Mouse (Mus musculus): ENCODE measurements around the gene Cpeb3. TPM values are rescaled to one million over a fixed set of nuclear protein-coding genes. Genes with fewer than 3 reads are reported as not detected.
"Not testable (repeated sequence)": the region's sequence is repeated elsewhere in the genome, so short reads cannot be mapped to it uniquely, and the experiment has no call there.

Cpeb3 gene
- polyA plus RNA-seq, 1 experiment, result 3.8 TPM

DNA sequence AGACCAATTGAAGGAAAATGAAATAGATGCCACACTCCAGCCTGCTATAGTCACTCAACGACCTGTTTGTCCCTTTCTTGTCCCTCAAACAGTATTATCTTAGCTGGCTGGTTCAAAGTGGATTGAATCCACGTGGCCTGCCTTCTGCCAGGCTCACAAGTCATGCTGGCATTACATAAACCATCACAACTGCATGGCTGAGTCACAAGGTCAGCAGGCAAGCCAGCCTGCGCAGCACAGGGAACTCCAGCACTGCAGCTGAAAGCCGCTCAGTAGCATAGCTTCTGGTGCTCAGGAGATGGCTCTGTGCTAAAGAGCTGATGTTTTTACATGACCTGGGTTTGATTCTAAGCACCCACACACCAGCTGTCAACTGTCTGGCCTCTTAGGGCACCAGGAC, 130.3 kb downstream of the Cpeb3 start:
- TF ChIP-seq CTCF (IDR thresholded peaks at IDR 0.05; ENCODE audit: borderline replicate concordance, control insufficient read depth, extremely low read depth, insufficient read depth, low read length, poor library complexity) (no peak), POLR2A (IDR thresholded peaks at IDR 0.05; ENCODE audit: control insufficient read depth, extremely low read depth, insufficient read depth, low read length, poor library complexity) (no peak)
- no peak overlapping the region for H3K27ac ChIP-seq (ENCODE audit: control insufficient read depth, insufficient read depth, low read length)
- DNase-seq, result no peak
- 68% methylated on average over 4 of the region's 4 CpGs for WGBS
- H3K4me1 ChIP-seq (replicated peaks; ENCODE audit: control insufficient read depth, insufficient read depth, low read length), result no peaks in the 10 kb centered on the region
- no peak overlapping the region for H3K4me3 ChIP-seq (ENCODE audit: control insufficient read depth, insufficient read depth, low read length)
- no peaks in the 10 kb centered on the region for H3K36me3 ChIP-seq (ENCODE audit: control insufficient read depth, insufficient read depth, low read length)
- H3K27me3 ChIP-seq (ENCODE audit: control insufficient read depth, insufficient read depth, low read length), result no peaks in the 10 kb centered on the region

GRCm38 (mm10) chr19:37077258-37077657, 131.1 kb downstream of the Cpeb3 start:
- H3K27ac ChIP-seq (ENCODE audit: control insufficient read depth, insufficient read depth, low read length); H3K4me3 ChIP-seq (ENCODE audit: control insufficient read depth, insufficient read depth, low read length); H3K27me3 ChIP-seq (ENCODE audit: control insufficient read depth, insufficient read depth, low read length); DNase-seq; H3K36me3 ChIP-seq (ENCODE audit: control insufficient read depth, insufficient read depth, low read length); H3K4me1 ChIP-seq (replicated peaks; ENCODE audit: control insufficient read depth, insufficient read depth, low read length): not testable (repeated sequence)
- WGBS, result 91% methylated on average over 4 of the region's 4 CpGs

DNA sequence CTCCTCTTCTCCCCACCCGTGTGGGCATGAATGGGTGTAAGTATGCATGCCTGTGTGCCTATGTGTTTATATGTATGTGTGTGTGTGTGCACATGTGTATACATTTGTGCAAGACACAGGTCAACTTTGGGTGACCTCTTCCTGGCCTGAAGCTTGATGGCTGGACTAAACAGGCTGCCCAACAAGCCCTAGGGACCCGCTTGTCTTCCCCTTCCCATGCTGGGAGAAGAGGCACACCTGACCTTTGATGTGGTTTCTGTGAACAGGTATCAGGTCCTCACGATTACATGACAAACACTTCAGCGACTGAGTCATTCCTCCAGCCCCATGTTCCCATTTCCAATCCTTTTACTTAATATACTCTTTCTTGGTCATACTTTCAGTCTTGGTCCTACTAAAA, 131.8 kb downstream of the Cpeb3 start:
- no peaks in the 10 kb centered on the region for H3K36me3 ChIP-seq (ENCODE audit: control insufficient read depth, insufficient read depth, low read length)
- H3K4me1 ChIP-seq (replicated peaks; ENCODE audit: control insufficient read depth, insufficient read depth, low read length), result no peaks in the 10 kb centered on the region
- WGBS, result 78% methylated on average over 4 of the region's 4 CpGs
- no peak overlapping the region for H3K4me3 ChIP-seq (ENCODE audit: control insufficient read depth, insufficient read depth, low read length)
- no peak overlapping the region for H3K27ac ChIP-seq (ENCODE audit: control insufficient read depth, insufficient read depth, low read length)
- DNase-seq, result no peak
- no peaks in the 10 kb centered on the region for H3K27me3 ChIP-seq (ENCODE audit: control insufficient read depth, insufficient read depth, low read length)
- TF ChIP-seq CTCF (IDR thresholded peaks at IDR 0.05; ENCODE audit: borderline replicate concordance, control insufficient read depth, extremely low read depth, insufficient read depth, low read length, poor library complexity) (no peak), POLR2A (IDR thresholded peaks at IDR 0.05; ENCODE audit: control insufficient read depth, extremely low read depth, insufficient read depth, low read length, poor library complexity) (no peak)

DNA sequence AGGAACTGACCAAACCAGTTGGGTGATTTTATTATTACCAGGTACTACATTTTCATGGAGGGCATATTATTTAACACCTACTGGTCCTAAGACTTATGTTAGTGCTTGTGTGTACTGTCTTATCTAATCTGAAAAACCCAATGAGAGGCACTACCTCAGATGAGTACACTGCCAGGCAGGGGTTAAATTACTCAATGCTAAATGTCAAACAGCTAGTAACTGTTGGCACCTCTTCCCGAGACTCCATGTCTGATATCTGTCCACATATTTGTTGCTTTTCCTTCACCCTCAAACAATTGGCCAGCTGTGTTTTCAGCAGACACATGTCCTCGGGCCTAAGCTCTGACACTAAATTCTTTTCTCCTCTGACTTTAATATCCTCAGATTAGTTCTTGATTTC, 132.3 kb downstream of the Cpeb3 start:
- no peak overlapping the region for H3K4me3 ChIP-seq (ENCODE audit: control insufficient read depth, insufficient read depth, low read length)
- TF ChIP-seq CTCF (IDR thresholded peaks at IDR 0.05; ENCODE audit: borderline replicate concordance, control insufficient read depth, extremely low read depth, insufficient read depth, low read length, poor library complexity) (no peak), POLR2A (IDR thresholded peaks at IDR 0.05; ENCODE audit: control insufficient read depth, extremely low read depth, insufficient read depth, low read length, poor library complexity) (no peak)
- H3K27me3 ChIP-seq (ENCODE audit: control insufficient read depth, insufficient read depth, low read length), result no peaks in the 10 kb centered on the region
- H3K36me3 ChIP-seq (ENCODE audit: control insufficient read depth, insufficient read depth, low read length), result no peaks in the 10 kb centered on the region
- WGBS, result 77% methylated on average over 2 of the region's 2 CpGs
- no peak overlapping the region for H3K27ac ChIP-seq (ENCODE audit: control insufficient read depth, insufficient read depth, low read length)
- no peaks in the 10 kb centered on the region for H3K4me1 ChIP-seq (replicated peaks; ENCODE audit: control insufficient read depth, insufficient read depth, low read length)
- DNase-seq, result no peak

DNA sequence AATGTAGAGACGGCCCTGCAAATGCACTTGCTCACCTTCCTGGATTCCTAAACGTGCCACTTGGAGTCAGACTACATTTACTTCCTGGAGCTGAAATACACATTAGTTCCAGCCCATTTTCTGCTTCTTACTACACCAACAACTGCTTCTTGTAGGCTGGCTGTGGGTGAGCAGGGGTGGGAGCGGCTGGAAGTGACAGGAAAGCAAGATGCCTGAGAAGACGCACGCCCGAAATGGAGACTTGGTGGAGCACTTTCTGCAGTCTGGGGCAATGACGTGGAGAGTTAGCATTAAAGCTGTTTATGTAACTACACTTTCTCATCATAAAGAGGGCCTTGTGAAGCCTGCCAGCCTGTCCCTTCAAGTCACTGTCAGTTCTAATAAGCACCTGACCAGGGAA, 132.7 kb downstream of the Cpeb3 start:
- no peak overlapping the region for H3K27ac ChIP-seq (ENCODE audit: control insufficient read depth, insufficient read depth, low read length)
- no peak for DNase-seq
- H3K4me3 ChIP-seq (ENCODE audit: control insufficient read depth, insufficient read depth, low read length), result no peak overlapping the region
- H3K27me3 ChIP-seq (ENCODE audit: control insufficient read depth, insufficient read depth, low read length), result no peaks in the 10 kb centered on the region
- H3K4me1 ChIP-seq (replicated peaks; ENCODE audit: control insufficient read depth, insufficient read depth, low read length), result no peaks in the 10 kb centered on the region
- no peak for TF ChIP-seq POLR2A (IDR thresholded peaks at IDR 0.05; ENCODE audit: control insufficient read depth, extremely low read depth, insufficient read depth, low read length, poor library complexity)
- no peak for TF ChIP-seq CTCF (IDR thresholded peaks at IDR 0.05; ENCODE audit: borderline replicate concordance, control insufficient read depth, extremely low read depth, insufficient read depth, low read length, poor library complexity)
- no peaks in the 10 kb centered on the region for H3K36me3 ChIP-seq (ENCODE audit: control insufficient read depth, insufficient read depth, low read length)
- 84% methylated on average over 7 of the region's 7 CpGs for WGBS

- Histone ChIP-seq H3K27ac (ENCODE audit: control insufficient read depth, insufficient read depth, low read length) (no peak overlapping the region), H3K4me1 (replicated peaks; ENCODE audit: control insufficient read depth, insufficient read depth, low read length) (no peaks in the 10 kb centered on the region), H3K4me3 (ENCODE audit: control insufficient read depth, insufficient read depth, low read length) (no peak overlapping the region), H3K27me3 (ENCODE audit: control insufficient read depth, insufficient read depth, low read length) (no peaks in the 10 kb centered on the region), H3K36me3 (ENCODE audit: control insufficient read depth, insufficient read depth, low read length) (no peaks in the 10 kb centered on the region)
- TF ChIP-seq CTCF (IDR thresholded peaks at IDR 0.05; ENCODE audit: borderline replicate concordance, control insufficient read depth, extremely low read depth, insufficient read depth, low read length, poor library complexity), result no peak
- 82% methylated on average over 5 of the region's 5 CpGs for WGBS
- no peak for DNase-seq
Observed at GRCm38 (mm10) chr19:37074726-37075125, 133.7 kb downstream of the Cpeb3 start.

- Histone ChIP-seq H3K27ac (ENCODE audit: control insufficient read depth, insufficient read depth, low read length) (no peak overlapping the region), H3K4me1 (replicated peaks; ENCODE audit: control insufficient read depth, insufficient read depth, low read length) (no peaks in the 10 kb centered on the region), H3K36me3 (ENCODE audit: control insufficient read depth, insufficient read depth, low read length) (no peaks in the 10 kb centered on the region), H3K4me3 (ENCODE audit: control insufficient read depth, insufficient read depth, low read length) (no peak overlapping the region), H3K27me3 (ENCODE audit: control insufficient read depth, insufficient read depth, low read length) (no peaks in the 10 kb centered on the region)
- DNase-seq, result no peak
- 99% methylated on average over 3 of the region's 3 CpGs for WGBS
- TF ChIP-seq POLR2A (IDR thresholded peaks at IDR 0.05; ENCODE audit: control insufficient read depth, extremely low read depth, insufficient read depth, low read length, poor library complexity) (no peak), CTCF (IDR thresholded peaks at IDR 0.05; ENCODE audit: borderline replicate concordance, control insufficient read depth, extremely low read depth, insufficient read depth, low read length, poor library complexity) (no peak)
Observed at GRCm38 (mm10) chr19:37074276-37074675, 134.1 kb downstream of the Cpeb3 start.
